ENCODE assay signal across 8 mouse cellular contexts in genomic region chr10:119819102-119819681, GRCm38 (mm10).
DNase-seq lines count a peak whose midpoint lies in the region; ATAC-seq lines count a peak whose summit lies in the region.

No protein-coding gene starts in this region.

- peaks cover 4% of the 10 kb centered on the region; the same call in 1 of the 2 replicates for H3K4me1 ChIP-seq in lung, embryonic 16.5 days (replicated peaks; ENCODE audit: control insufficient read depth, insufficient read depth, low read length)
- H3K4me1 ChIP-seq in neural tube, embryonic 12.5 days, result peaks cover 25% of the 10 kb centered on the region

- 0 out of 2 replicates have a peak, but pooled peaks have one; percentile 31 for ATAC-seq in lung, embryonic 16.5 days (ENCODE audit: low read depth)
- ATAC-seq in frontal cortex, adult (ENCODE audit: low TSS enrichment), result peak; percentile 74
- ATAC-seq in neural tube, embryonic 12.5 days (ENCODE audit: low FRiP score, low read depth), result peak; percentile 69
- no peak for ATAC-seq in erythroblast, adult 5-6 weeks (replicated peaks; ENCODE audit: low FRiP score, poor library complexity, severe bottlenecking)

- H3K27me3 ChIP-seq in lung, embryonic 16.5 days (ENCODE audit: control insufficient read depth, insufficient read depth, low read depth, low read length), result no peaks in the 10 kb centered on the region
- H3K27me3 ChIP-seq in neural tube, embryonic 12.5 days (replicated peaks), result no peaks in the 10 kb centered on the region

- 17% methylated on average over 17 of the region's 17 CpGs for WGBS in lung, embryonic 16.5 days
- WGBS in neural tube, embryonic 12.5 days, result 27% methylated on average over 17 of the region's 17 CpGs

- DNase-seq in lung, postnatal 4 days, result no peak
- DNase-seq in layer of hippocampus, postnatal 10 days (ENCODE audit: low spot score in 2 of 2), result peak; percentile 39 to 44
- no peak for DNase-seq in gastrocnemius, postnatal 36 days
- no peak for DNase-seq in thymus, postnatal 4 days

- intact Hi-C loops in gastrocnemius, postnatal 36 days (cut with DNase I), result no loop called here

- H3K27ac ChIP-seq in lung, embryonic 16.5 days (ENCODE audit: low read length), result no peak overlapping the region
- peak overlapping the region; percentile 65 for H3K27ac ChIP-seq in neural tube, embryonic 12.5 days

- H3K4me2 ChIP-seq in lung, embryonic 16.5 days (ENCODE audit: low read depth, low read length), result peak overlapping the region; percentile 48
- peak overlapping the region; percentile 58 for H3K4me2 ChIP-seq in neural tube, embryonic 12.5 days (replicated peaks)

- H3K9ac ChIP-seq in lung, embryonic 16.5 days (ENCODE audit: low read length), result no peak overlapping the region
- H3K9ac ChIP-seq in neural tube, embryonic 12.5 days, result peak overlapping the region; percentile 39; the same call in 1 of the 2 replicates

- H3K9me3 ChIP-seq in lung, embryonic 16.5 days (ENCODE audit: control insufficient read depth, low read length), result no peaks in the 10 kb centered on the region
- no peaks in the 10 kb centered on the region for H3K9me3 ChIP-seq in neural tube, embryonic 12.5 days

- no peaks in the 10 kb centered on the region for H3K36me3 ChIP-seq in lung, embryonic 16.5 days (ENCODE audit: control insufficient read depth, insufficient read depth, low read length)
- no peaks in the 10 kb centered on the region for H3K36me3 ChIP-seq in neural tube, embryonic 12.5 days

- H3K4me3 ChIP-seq in lung, embryonic 16.5 days (ENCODE audit: low read length), result peak overlapping the region; percentile 20
- peak overlapping the region; percentile 31 for H3K4me3 ChIP-seq in neural tube, embryonic 12.5 days

Comparison
In these comparisons a context has a peak if more than half of its experiments do, and no peak if none do; other contexts are left out.
1. DNase-seq: peak in layer of hippocampus, postnatal 10 days (2 of 2); none in lung, postnatal 4 days (0 of 2), gastrocnemius, postnatal 36 days (0 of 2) and thymus, postnatal 4 days (single experiment).